Mouse (Mus musculus) fat pad, adult 2 months (tissue): ENCODE measurements around the gene Fbxo21.
A peak's percentile ranks its signal among the peaks of the same experiment; 100 is the strongest.

Experiments used
- DNase-seq: peaks from one replicate; pipeline ENCODE4 v3.0.0-alpha.2; 2011; ENCODE audit warnings: low read depth, low spot score; ENCODE audit errors: extremely low read depth

Fbxo21 gene

DNA sequence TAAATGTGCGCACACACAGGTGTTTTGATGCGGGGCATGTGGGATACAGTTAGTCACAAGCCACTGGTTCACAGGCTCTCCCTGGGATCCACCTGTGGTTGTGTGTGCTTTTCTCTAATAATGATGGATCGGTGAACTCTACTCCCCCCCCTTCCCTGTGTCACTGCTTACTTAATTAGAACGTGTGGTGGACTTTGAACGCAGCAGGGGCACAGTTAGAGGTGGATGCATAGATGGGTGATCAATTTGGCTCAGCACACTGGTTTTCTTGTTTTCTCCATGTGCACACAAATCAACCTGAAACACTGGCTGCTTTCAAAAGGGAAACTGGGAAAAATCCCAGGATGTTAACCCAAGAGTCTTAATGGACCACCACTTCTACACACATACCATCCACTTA is 2.6 kb downstream of the Fbxo21 start:
- DNase-seq: no peak

DNA sequence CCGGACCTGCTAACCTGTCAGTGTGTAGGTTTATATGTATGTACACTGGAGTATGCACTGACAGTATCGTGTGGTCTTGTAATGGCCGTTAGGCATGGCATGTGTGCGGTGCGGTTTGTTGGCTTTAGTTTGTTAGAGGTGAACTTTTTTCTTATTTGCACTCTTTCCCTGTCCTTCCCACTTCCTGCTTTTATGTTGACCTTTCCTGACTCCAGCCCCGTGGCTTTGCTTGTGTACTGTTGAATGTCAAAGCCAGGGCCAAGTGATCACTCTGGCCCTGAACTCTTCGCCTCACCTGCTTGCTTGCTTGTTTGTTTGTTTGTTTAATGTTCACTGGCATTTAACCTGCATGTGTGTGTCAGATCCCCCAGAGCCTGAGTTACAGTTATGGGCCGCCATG is 4.4 kb downstream of the Fbxo21 start:
- DNase-seq: no peak

DNA sequence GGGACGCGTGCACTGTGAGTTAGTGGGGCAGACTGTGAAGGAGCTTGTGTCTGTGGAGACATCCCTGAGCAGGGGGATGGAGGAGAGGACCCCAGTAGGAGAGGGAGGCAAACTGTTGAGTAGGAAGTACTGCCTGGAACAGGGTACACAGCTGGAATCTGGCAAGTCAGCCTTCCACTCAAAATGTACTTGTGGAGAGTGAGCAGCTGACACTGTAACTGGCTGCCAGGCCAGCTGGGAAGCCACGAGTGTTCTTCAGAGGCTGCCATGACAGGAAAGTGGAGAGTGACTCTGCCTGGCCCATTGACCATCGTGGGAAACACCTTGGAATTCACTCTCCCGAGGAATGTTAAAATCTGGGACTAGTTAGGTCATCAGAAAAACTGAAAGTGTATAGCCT is 5.4 kb downstream of the Fbxo21 start:
- no peak for DNase-seq

DNA sequence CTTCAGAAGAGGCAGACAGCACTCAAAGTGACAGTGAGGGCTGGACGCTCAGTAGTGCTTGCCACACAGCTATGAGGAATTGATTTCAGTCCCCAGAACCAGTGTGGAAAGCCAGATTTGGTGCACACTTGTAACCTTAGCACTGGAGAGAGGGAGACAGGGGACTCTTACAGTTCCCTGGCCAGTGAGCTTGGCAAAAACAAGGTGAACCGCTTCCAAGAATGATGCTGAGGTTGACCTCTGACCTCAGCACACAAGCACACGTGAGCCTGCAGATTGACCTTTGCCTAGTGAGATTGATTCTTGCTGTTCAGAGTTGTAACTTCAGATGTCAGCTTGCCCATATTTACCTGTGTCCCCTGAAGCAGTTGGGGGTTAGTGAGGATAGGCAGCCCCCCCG is 9.8 kb downstream of the Fbxo21 start:
- DNase-seq: no peak

DNA sequence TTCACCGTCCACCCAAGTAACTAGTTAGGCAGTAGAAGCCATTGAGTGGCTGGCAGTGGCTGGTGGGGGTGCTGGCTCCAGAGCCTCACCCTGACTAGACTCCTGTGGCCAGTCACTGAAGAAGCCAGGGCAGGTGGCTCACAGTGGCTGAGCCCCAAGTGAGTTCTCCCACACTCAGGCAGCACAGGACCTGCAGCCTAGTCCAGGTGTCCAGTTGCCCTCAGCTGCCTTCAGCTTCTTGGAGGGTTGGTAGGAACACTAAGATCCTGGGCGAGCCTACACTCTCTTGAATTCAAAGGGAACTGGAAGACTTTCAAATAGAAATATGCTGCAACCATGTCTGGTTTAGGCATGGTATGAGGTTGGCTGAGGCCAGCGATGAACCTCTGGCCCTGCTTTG is 11.4 kb downstream of the Fbxo21 start:
- no peak for DNase-seq

DNA sequence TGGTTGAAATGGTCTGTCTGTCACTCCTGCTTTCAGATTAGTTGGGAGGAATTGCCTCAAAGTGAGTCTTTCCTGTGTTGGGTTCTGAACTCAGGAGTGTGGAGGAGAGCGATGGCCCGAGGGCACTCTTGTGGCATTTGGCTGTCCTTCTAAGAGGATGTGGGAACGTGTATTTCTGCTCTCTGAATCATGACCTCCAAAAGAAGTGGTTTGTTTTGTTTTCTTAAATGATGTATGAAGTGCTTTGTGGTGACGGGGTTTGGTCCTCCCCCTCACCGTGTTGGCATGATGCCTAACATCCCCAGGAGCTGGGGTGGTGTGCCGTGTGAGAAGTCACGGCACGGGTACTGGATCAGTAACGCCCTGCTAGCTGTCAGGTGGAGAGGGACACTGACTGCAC is 11.8 kb downstream of the Fbxo21 start:
- DNase-seq: no peak

DNA sequence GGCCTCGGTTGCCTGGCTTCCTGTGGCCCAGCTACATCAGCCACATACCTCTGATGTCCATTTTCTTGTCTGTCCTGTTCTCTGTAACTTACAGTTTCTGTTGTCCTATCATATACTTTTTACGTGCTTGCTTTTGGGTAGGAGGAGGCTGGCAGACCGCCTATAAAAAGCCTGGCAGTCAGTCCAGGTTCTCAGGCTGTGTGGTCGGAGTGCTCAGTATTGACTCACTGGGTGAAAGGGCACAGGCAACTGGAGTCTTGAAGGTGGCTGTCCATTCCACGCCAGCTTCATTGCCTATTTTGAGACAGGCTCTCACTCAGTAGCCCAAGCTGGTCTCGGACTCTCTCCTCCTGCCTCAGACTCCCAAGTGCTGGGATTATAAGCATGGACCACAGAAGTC is 13.2 kb downstream of the Fbxo21 start:
- peak; percentile 65 for DNase-seq

DNA sequence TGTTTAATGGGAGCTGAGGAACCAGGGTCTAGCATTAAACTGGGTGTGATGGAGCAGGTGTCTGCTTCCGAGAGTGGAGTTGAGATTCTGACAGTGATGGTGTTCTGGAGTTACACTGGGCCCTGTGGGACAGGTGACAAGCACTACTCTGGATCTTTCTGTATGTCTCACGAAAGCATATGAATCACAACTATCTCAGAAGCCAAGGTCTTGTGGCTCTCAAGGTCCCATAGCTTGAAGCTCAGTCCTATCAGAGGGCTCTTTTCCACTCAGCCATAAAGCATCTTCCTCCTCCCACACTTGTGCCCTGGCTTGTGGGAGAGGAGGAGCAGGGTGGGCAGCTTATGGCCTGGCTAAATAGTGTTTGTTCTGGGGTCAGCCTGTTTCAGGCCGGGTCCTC is 14.4 kb downstream of the Fbxo21 start:
- no peak for DNase-seq

DNA sequence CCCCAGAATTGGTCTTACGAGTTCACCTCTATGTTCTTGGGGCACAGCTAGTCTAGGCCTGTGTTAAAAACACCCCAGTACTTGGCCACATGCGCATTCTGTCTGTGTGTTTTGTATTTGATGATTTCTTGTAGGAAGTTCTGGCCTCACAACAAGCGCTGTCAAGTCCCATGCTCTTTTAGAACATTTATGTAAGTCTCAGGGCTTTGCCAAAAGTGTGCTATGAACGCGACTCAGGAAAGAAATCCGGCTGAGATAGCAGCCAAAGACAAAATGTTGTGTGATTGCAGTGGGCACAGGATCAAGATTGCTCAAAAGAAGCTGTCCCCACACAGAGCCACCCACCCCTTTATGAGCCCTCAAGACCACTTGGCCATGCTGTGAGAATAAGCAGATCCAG is 17.0 kb downstream of the Fbxo21 start:
- DNase-seq: no peak

DNA sequence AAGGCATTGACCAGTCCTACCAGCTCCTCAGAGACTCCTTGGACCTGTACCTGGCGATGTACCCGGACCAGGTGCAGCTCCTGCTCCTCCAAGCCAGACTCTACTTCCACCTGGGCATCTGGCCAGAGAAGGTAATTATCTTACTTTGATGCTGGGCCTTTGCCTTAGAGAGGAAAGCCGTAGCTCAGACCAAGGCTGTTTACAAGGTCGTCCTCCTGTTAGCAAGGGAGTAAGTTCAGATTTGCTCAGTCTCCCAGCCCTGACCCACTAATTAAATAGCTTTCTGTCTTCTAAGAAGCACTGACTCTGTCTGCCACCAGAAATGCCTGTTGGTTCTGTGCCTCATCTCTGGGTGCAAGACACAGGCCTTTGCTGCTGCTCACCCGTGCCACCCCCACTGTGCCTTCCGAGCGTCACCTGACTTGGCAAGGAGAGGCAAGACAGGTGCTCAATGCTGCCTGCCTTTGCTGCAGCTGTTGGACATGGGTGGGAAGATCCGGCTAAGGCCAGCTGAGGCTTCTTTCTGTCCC is 18.9 kb downstream of the Fbxo21 start:
- no peak for DNase-seq

DNA sequence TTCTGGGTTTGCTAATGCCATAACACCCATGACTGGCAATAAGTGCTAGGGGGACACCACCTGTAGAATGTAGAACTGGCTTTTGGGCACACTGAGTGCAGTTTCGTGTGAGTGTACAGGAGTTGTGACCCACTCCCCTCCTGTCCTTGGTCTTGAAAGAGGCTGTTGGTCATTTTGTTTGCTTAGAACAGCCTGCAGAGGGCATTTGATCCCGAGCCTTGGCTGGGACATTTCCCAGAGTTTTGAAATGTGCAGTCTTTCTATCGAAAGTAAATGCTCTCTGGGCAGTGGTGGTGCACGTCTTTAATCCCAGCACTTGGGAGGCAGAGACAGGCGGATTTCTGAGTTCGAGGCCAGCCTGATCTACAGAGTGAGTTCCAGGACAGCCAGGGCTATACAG is 19.4 kb downstream of the Fbxo21 start:
- DNase-seq: no peak

DNA sequence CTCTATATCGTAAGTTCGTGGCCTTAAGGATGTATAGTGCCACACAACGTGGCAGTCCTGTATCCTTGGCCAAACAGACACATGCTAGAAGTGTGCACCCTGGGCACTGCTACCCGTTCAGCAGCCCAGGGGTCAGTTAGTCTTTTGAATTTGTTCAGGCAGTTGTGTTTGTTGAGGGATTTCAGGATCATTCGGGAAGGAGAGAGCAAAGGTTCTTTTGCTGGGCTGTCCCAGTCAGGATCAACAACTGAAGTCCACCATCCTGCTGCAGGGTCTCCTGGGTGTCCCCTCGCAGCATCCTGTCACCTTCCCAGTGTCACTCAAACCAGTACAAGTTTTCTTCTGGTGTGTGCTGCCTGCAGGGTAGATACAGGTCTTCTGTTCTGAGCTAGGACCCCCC is 20.1 kb downstream of the Fbxo21 start:
- no peak for DNase-seq

DNA sequence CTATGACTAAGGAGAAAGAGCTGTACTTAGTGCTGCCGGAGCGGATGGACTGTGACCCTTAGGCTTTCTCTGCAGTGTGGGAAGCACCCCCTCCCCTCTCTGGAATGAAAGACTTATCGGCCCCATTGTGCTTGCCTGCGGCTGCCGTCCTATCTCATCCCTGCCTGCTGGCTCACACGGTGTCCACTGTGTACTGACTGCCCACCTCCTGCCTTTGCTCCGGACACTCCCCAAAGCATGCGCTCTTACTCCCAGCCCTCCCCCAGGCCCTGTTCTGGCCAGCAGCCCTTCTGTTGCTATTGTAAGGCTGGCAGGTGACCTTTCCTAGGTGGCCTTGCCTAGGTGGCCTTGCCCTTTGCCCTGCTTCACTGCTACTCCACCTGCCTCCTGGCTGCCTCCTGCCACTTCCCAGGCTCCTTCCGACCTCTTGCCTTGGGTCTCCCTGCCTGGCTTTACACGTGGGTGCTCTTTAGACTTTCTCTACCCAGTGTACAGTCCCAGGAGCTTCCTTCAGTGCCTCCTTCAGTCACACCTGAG is 21.0 kb downstream of the Fbxo21 start:
- DNase-seq: no peak

DNA sequence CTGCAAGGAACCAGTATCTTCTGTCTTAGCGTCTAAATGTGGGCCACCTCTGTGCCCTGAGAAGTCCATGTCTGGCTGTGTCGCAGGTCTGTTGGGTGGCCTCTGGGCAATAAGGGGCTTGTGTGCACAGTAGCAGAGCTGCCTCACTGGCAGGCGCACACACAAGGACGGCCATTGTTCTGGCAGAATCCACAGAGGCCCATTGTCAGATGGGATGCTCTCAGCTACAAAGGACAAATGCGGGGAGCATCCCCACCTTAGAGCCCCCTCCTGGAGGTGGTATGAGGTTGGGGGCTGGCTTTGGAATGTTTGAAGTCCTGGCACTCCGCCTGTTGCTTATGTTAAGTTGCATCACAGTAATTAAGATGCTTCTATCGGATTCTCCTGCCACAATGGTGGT is 22.5 kb downstream of the Fbxo21 start:
- no peak for DNase-seq

DNA sequence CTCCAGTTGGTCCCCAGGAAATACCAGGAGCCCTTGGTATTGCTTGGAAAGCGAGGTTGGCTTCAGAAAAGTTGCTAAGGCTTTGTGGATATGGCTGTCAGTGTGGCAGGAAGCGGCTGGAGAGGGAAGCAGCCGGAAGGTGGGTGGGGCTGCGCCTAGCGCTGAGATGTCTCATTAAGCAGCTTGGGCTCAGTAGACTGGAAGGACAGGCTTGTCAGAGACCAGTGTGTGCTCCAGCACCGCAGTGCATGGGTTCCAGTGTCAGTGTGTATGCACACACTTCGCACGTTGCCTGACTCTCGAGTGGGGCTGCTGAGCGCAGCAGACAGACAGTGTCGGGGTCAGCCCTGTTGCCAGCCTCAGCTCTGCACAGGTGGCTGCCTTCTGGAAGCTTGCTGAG is 23.1 kb downstream of the Fbxo21 start:
- DNase-seq: no peak

DNA sequence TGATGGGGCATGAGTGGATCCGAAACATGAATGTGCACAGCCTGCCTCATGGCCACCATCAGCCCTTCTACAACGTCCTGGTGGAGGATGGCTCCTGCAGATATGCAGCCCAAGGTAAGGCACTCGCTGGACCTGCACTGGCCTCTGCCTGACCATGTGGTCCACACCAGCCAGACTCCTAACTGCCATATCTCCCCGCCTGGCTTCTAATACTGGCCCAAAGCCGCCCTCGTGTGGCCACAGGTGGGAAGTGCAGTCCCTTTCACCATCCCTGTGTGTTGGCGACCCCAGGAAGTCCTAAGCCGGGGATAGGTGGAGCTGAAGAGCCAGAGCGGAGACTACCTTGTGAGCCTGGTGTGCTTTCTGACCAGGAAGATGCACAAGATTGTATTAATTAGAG is 25.5 kb downstream of the Fbxo21 start:
- no peak for DNase-seq

DNA sequence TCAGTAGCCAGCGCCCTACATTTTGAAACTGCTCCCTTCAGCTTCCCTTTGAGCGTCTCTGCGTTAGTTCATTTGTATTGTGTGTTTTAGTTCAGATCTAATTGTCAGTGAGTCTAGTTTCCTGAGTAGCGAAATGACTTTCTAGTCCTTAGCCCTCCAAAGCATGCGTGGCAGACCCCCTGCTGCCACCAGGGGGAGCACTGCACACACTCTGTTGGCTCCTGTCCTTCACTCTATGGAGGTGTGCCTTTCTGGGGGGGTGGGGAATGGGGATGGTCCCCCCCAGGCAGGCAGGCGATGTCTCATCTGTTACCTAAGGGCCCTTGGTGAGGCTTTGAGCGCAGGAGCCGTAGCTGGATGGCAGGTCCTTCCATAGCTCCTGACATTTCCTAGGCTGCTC is 28.1 kb downstream of the Fbxo21 start:
- DNase-seq: no peak

DNA sequence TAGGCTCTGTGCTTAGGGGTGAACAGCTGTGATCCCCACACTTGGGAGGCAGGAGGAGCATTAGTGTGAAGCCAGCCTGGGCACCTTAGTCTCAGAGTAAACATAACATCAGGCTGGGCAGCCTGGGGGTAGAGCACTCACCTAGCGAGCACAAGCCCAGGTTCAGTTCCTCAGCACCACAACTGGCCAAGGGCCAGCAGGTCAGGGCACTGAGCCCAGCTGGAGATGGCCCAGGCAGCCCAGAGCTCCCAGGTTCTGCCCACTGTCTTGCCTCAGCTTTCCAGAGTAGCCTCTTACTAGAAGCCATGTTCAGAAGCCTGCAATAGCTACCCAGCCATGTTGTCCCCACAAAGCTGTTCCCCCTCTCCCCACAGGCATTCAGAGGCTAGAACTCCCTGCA is 29.2 kb downstream of the Fbxo21 start:
- no peak for DNase-seq

DNA sequence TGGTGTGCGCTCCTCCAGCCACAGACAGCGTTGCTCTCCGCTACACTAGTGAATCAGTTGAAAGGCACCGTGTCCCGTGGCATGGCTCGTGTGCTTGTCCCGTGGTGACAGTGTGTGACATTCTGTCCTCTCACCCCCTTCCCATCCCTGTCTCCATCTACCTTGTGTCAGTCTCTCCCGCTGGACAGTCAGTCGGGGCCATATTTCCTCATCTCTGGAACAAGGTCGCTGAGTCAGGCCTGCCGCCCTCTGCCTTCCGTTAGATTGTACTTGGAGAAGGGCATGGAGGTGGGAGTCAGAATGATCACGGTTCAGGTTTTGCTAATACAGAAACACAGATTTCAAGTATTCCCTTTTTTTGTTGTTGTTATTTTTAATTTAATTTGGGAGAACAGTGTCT is 31.8 kb downstream of the Fbxo21 start:
- DNase-seq: no peak

DNA sequence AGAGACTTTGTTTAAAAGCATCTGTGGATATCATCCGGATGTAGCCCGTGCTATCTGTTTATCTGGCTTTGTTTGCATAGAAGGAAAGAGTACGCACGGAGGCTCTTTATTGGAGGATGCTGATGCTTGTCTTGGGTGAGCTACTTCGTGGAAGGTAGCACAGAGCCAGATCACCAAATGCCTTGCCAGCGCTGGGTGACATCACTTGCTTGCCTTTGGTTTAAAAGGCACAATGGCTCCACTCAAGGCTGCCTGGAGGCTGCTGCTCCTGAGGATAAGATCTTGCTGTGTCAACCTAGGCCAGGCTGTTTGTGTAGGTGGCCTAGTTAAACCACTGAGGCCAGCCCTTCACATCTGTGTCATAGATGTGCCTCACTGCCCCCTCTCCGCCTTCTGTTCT is 34.3 kb downstream of the Fbxo21 start:
- no peak for DNase-seq

DNA sequence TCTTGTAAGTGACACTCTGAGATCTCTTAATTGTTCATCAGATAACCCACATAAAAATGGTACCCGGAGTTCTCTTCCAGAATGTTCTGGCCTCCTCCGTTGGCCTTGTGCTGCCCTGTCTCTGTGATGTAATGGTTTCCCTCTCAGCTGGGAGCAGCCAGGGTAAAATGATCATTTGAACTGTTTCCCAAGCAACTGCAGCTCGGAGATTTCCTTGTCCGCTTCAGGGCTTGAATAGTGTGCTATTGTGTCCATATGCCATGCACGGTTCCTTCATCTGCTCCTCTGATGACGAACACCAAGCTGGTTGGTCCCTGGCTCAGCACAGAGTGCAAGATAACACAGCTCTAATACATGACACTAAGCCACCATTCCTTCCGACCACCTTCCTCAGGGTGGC is 35.3 kb downstream of the Fbxo21 start:
- no peak for DNase-seq

DNA sequence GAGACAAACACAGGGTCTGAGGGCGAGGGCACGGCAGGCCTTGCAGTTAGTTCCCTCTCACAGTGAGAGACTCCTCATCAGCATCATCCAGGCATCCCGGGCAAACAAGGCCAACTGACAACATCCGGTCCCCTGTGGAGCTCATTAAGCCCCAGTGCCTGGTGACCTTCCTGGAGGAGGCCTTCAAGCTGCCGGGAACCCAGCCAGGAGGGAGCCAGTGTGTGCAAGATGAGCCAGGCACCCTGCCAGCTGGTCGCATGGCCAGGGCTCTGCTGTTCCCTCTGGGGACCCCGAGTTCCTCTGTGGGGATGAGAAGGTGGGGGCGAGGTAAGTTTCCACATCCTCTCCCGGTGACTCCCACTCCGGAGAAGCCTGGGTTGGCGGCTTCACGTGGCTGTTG is 38.5 kb downstream of the Fbxo21 start:
- DNase-seq: no peak

DNA sequence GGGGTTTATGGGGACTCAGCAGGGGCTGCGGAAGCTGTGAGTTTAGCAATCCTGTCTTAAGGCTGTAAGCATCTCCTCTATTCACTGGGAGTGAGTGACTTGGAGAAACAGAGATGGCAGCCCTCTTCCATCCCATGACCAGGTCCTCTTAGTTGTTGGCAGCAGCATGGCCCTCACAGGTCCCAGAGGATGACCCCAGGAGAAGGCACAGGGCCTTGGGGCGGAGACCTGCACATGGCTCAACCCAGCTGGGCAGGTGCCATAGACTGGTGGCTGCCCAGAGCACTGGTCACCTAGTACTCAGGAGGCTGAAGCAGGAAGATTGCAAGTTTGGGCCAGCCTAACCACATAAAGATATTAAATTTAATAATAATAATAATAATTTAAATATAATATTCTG is 39.1 kb downstream of the Fbxo21 start:
- DNase-seq: no peak

DNA sequence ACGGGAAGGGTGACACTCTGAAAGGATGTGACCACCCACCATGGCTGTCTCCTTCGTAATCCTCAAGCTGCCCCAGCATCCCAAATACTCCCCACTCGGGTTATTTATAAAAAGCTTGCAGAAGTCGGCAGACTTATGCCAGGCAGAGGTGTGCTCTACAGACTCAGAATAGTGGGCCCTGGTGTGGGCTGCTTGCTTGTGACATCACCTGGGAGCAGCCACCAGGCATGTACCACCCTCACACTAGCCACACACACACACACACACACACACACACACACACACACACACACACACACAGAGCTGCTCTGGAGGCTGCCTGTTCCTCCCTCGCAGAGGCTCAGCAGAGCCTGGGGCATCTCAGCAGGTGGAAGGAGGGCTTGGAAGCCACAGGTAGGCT is 41.0 kb downstream of the Fbxo21 start:
- no peak for DNase-seq
